Mouse (Mus musculus) CD4-positive helper T cell, adult 2 months (primary cell): ENCODE results near the gene Nfyb.

Experiments used
- DNase-seq: peaks from one replicate; pipeline ENCODE4 v3.0.0-alpha.2; 2012; ENCODE audit warnings: low read depth, missing footprints, low spot score

The Nfyb gene

DNA sequence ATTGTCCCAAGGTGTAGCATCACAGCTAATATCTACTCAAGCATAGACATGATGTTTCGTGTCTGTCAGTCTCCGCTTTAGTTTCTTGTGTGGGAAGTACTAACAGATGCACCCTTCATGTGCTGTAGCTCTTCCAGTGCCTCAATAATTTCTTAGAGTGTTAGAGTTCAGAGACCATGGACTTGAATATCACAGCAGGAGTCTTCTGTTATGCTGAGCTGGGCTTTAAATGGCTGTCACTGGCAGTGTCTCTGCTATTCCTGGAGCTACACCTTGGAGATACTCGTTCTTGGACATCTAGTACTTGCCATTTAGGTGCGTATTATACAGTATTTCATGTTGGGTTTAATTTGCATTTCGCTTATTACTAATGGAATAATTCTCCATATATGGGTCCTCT, 18.6 kb downstream of the Nfyb start:
- DNase-seq, result no peak

GRCm38 (mm10) chr10:82744296-82744695, 19.6 kb downstream of the Nfyb start:
- no peak for DNase-seq

- DNase-seq, result no peak
Measured at GRCm38 (mm10) chr10:82742578-82742977, 21.4 kb downstream of the Nfyb start.

DNA sequence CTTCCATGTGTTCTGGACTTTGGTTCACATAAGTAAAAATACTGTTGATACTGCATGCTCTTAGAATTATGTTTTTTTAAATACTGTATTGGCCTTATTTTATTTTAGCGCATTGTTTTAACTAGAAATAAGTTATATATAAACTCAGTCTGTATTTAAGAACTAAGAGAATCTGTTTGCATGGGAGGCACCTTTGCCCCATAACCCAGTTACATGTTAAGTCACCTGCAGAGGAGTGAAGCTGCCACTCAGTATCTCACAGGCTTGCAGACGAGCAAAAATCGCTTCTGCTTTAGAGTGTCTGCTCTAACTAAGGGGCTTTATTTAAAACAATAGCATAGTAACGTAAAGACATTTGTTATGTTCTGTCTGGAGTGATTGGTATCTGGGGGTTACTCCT, 22.1 kb downstream of the Nfyb start:
- no peak for DNase-seq

- DNase-seq, result no peak
Measured at GRCm38 (mm10) chr10:82741354-82741753, 22.6 kb downstream of the Nfyb start.

DNA sequence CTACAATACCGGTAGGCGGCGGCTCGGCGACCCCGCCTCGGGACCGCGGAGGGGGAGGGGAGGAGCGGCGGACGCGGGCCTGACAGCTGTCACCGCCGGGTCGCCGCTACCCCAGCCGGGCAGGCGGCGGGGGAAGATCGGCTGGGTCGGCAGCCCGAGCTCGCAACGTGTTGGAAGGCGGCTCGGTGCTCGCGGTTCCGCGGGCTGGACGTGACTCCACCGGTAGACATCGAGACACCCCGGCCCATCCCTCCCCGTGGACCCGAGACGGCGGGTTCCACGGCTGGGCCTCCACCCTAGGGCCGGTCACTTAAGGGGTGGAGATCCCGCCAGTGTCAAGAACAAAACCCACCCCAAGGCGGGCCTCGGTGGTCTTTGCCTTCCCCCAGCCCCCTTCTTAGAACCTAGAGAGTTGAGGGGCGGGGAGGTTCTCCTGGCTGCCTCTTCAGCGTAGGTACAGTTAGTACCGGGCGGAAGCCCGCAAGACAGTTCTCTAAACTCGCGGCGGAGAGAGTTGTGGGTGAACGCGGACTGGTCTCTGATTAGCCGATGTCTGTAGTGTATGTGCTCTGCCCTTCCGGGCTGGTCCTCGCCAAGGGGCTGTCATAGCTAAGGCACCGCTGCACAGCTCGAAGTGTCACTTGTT, 64.5 kb downstream of the Nfyb start:
- peak; percentile 64 for DNase-seq

GRCm38 (mm10) chr10:82698712-82699261, 65.2 kb downstream of the Nfyb start:
- peak; percentile 93 for DNase-seq
